Mouse (Mus musculus): Measurements from ENCODE around the gene Arhgef17. TPM values are rescaled to one million over a fixed set of nuclear protein-coding genes. Genes with fewer than 3 reads are reported as not detected.

Gene Arhgef17
- polyA plus RNA-seq (2014; fragmentation: Illumina TruSeq; extraction: RNeasy Lipid Tissue Mini Kit (QIAGEN cat#74804); ENCODE audit: low replicate concordance): 0.30 TPM

GRCm38 (mm10) chr7:100931926-100932480 lies at the start of gene Arhgef17:
Arhgef17 (minus strand) TSS chr7:100932107.

GRCm38 (mm10) chr7:100974135-100974903 lies 42.4 kb upstream of the Arhgef17 start, which contains the start of gene P2ry6:
P2ry6 (minus strand) TSS chr7:100974649.

GRCm38 (mm10) chr7:100862828-100863638 lies 68.9 kb downstream of the Arhgef17 start, which contains the start of gene Relt:
Relt (minus strand) TSS chr7:100863446.

Other genes starting within 250 kb of the Arhgef17 start
- gene Fam168a, start 225.5 kb downstream of the Arhgef17 start, polyA plus RNA-seq (2014; fragmentation: Illumina TruSeq; extraction: RNeasy Lipid Tissue Mini Kit (QIAGEN cat#74804); ENCODE audit: low replicate concordance): 11.5 TPM
- not detected for gene Relt, start 68.7 kb downstream of the Arhgef17 start, polyA plus RNA-seq (2014; fragmentation: Illumina TruSeq; extraction: RNeasy Lipid Tissue Mini Kit (QIAGEN cat#74804); ENCODE audit: low replicate concordance)
- gene P2ry6, start 42.5 kb upstream of the Arhgef17 start, polyA plus RNA-seq (2014; fragmentation: Illumina TruSeq; extraction: RNeasy Lipid Tissue Mini Kit (QIAGEN cat#74804); ENCODE audit: low replicate concordance): 1.7 TPM
- 1.0 TPM for gene P2ry2, start 80.8 kb upstream of the Arhgef17 start, polyA plus RNA-seq (2014; fragmentation: Illumina TruSeq; extraction: RNeasy Lipid Tissue Mini Kit (QIAGEN cat#74804); ENCODE audit: low replicate concordance)
- 151 TPM for gene Fchsd2, start 160.8 kb upstream of the Arhgef17 start, polyA plus RNA-seq (2014; fragmentation: Illumina TruSeq; extraction: RNeasy Lipid Tissue Mini Kit (QIAGEN cat#74804); ENCODE audit: low replicate concordance)

Measured in small intestine, adult 10 weeks (tissue).